Mouse (Mus musculus) monocyte, adult 59 days (primary cell): ENCODE measurements around the gene Alkbh1. TPM values are rescaled to one million over a fixed set of nuclear protein-coding genes. Genes with fewer than 3 reads are reported as not detected.

Source experiments
- total RNA-seq, 2 experiments: library from RNA; stranded (reverse); gene quantifications; one replicate each; pipeline ENCODE4 v1.2.4; 2023

Gene Alkbh1
- 10 to 100 TPM; 32.7 to 32.8 TPM for total RNA-seq

GRCm38 (mm10) chr12:87443700-87444122 lies at the start of gene Alkbh1, which contains the start of gene Slirp:
Gene Alkbh1 (minus strand): TSS chr12:87444017.
Gene Slirp (plus strand): TSS chr12:87443896.

GRCm38 (mm10) chr12:87471964-87472786 lies 28.4 kb upstream of the Alkbh1 start, which contains the start of gene Snw1:
Gene Snw1 (minus strand): TSS chr12:87472274.

GRCm38 (mm10) chr12:87388122-87388774 lies 55.6 kb downstream of the Alkbh1 start, which contains the start of gene Sptlc2:
Gene Sptlc2 (minus strand): TSS chr12:87388355.

Other genes starting within 250 kb of the Alkbh1 start
- not detected for gene Samd15, start 244.3 kb downstream of the Alkbh1 start, total RNA-seq
- gene Tmed8, start 243.6 kb downstream of the Alkbh1 start, total RNA-seq, result 1 to 10 TPM; 7.0 to 7.2 TPM
- under 1 TPM; 0.50 to 0.61 TPM for gene Noxred1, start 205.3 kb downstream of the Alkbh1 start, total RNA-seq
- gene Vipas39, start 177.8 kb downstream of the Alkbh1 start, total RNA-seq, result 10 to 100 TPM; 24.7 to 25.7 TPM
- gene Ahsa1, start 177.5 kb downstream of the Alkbh1 start, total RNA-seq, result 10 to 100 TPM; 82.8 to 93.1 TPM
- not detected for gene Ism2, start 144.3 kb downstream of the Alkbh1 start, total RNA-seq
- gene Sptlc2, start 55.7 kb downstream of the Alkbh1 start, total RNA-seq, result 100 to 1,000 TPM; 131 to 147 TPM
- gene Slirp, start 121 bp downstream of the Alkbh1 start, total RNA-seq, result 10 to 100 TPM; 41.1 to 49.8 TPM
- gene Snw1, start 28.3 kb upstream of the Alkbh1 start, total RNA-seq, result 10 to 100 TPM; 66.5 to 74.1 TPM
- not detected for gene Gm5788, start 50.7 kb upstream of the Alkbh1 start, total RNA-seq
- gene Gm8300, start 70.3 kb upstream of the Alkbh1 start, total RNA-seq, result not detected
- gene Oog1, start 158.7 kb upstream of the Alkbh1 start, total RNA-seq, result not detected
- gene Gm4027, start 174.9 kb upstream of the Alkbh1 start, total RNA-seq, result not detected
- not detected for gene Gm16381, start 200.6 kb upstream of the Alkbh1 start, total RNA-seq